Mouse (Mus musculus) left cerebral cortex, adult 2 months (tissue): ENCODE measurements around the gene Ddx39. TPM values are rescaled to one million over a fixed set of nuclear protein-coding genes. Genes with fewer than 3 reads are reported as not detected.
A peak's percentile ranks its signal among the peaks of the same experiment; 100 is the strongest.

Experiments
- DNase-seq, 2 experiments: peaks; one replicate each; pipeline ENCODE4 v3.0.0; 2021 to 2022; ENCODE audit warnings: low spot score in 2 of 2, mixed read lengths in 1 of 2; ENCODE audit errors: extremely low spot score in 1 of 2
- H3K27ac ChIP-seq: fragments of 200-600 bp; 2 replicates; pipeline ENCODE4 v1.8.1; 2022
- H3K4me3 ChIP-seq: fragments of 200-600 bp; 2 replicates; pipeline ENCODE4 v1.8.1; 2022
- CTCF ChIP-seq: fragments of 200-600 bp; IDR thresholded peaks from 2 replicates; pipeline ENCODE4 v1.8.1; 2022; ENCODE audit warnings: antibody characterized with exemption, mild to moderate bottlenecking, moderate library complexity
- intact Hi-C: fragments of 180-260 bp; cut with DNase I; formaldehyde crosslinking; loops from one replicate; pipeline ENCODE4 v1.15.1; 2025
- total RNA-seq, 2 experiments: library from RNA; stranded (reverse); gene quantifications; 2 replicates each; pipeline ENCODE4 v1.2.3; 2021

Ddx39 gene
- total RNA-seq, 2 experiments from 2014 or later = 19.9 to 20.2 TPM

- no peak for DNase-seq
- TF ChIP-seq CTCF = no peak
- intact Hi-C loops = no loop called here
- no peak overlapping the region for H3K4me3 ChIP-seq
- no peak overlapping the region for H3K27ac ChIP-seq
Observed at GRCm38 (mm10) chr8:83684517-83684916, 30.5 kb upstream of the Ddx39 start.

DNA sequence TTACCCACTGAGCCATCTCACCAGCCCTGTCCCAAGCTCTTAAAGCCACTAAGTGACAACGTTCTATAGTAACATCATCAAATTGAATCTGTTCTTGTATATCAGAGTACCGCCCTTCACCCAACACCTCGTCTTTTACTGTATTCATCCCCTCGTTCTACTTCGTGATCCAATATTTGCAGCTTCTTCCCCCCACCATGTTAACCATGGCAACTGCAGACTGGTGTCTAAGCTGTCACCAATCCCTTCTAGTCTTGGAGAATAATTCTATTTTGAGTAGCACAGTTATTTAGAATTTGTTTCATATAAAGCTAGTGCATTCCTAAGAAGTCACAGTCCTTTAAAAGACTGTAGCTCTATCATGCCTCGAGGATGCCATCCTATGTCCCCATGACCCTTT is 25.7 kb upstream of the Ddx39 start:
- TF ChIP-seq CTCF = no peak
- DNase-seq = no peak
- no peak overlapping the region for H3K4me3 ChIP-seq
- H3K27ac ChIP-seq = peak overlapping the region; percentile 59; the same call in 1 of the 2 replicates
- intact Hi-C loops = no loop called here

DNA sequence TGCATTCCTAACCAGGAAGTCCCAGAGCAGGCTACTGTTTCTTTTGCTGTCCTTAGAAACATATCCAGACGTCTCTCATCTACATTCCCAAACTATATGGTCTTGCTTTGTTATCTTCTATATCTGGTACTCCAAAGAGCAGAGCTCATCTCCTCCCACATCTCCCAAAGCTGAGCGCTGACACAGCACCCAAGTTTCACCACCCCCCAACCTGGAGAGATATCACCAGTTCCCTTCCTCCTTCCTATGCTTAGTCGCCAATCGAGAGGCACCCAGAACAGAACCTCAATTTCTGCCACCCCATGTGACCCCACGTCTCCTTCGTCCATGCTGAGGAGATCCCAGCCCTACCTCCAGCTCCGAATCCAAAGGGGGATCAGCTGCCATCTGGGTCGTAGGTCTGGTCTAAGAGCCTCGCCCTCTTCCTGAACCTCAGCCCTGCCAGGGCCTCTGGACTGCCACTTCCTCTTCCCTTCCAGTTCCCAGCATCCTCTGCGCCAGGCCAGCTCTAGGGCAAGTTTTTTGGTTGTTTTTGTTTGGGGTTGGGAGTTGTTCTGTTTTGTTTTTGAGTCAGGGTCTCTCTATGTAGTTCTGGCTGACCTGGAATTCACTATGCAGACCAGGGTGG is 21.3 kb upstream of the Ddx39 start:
- Histone ChIP-seq H3K4me3 (no peak overlapping the region), H3K27ac (peak overlapping the region; percentile 84)

GRCm38 (mm10) chr8:83694369-83695160 is 20.4 kb upstream of the Ddx39 start:
- intact Hi-C loops = no loop called here

More for the DNA sequence above, 21.3 kb upstream of the Ddx39 start:
- TF ChIP-seq CTCF = no peak
- no peak for DNase-seq
- intact Hi-C loops = no loop called here

GRCm38 (mm10) chr8:83695351-83696106 is 19.4 kb upstream of the Ddx39 start:
- Histone ChIP-seq H3K4me3 (no peak overlapping the region), H3K27ac (peak overlapping the region; percentile 50)
- DNase-seq = no peak
- intact Hi-C loops = no loop called here
- TF ChIP-seq CTCF = no peak

More at GRCm38 (mm10) chr8:83694369-83695160, 20.4 kb upstream of the Ddx39 start:
- Histone ChIP-seq H3K4me3 (no peak overlapping the region), H3K27ac (peak overlapping the region; percentile 84)
- no peak for TF ChIP-seq CTCF
- no peak for DNase-seq

DNA sequence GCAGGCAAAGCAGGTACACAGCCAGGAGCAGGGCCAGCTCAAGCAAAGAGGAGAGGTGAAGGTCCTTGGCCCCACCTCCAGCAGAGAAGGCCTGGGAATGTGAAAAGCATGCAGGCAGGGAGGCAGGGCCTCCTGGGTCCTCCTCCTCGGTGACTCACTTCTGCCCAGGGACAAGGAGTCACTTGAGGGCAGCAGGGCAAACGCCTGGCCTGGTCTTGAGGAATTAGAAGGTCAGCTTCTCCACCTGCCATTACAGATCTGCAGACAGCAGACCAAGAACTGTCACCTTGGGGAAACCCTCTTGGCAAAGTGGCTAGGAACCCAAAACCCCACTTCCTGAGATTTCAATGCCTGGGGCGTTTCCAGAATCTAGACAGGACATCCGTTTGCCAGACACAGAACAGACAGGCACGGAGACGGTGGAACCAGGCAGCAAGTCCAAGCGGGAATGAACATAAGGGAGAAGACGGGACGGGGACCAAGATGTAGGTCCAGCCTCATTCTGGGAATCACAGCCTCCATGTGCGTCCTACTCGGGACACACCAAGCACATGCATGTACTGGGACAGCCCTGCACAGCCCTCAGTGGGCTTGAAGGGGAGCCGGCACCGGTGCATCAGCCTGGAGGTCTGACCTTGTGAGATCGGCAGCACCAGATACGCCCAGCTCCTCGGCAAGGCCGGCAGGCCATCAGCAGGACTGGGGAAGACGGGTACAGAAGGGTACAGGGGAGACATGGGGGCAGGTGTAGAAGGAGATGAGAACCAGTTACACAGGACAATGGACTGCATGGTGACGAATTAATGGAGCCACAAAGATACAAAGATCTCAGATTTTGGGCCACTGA is 17.4 kb upstream of the Ddx39 start:
- no peak for TF ChIP-seq CTCF
- no peak for DNase-seq
- peak overlapping the region; percentile 97 for H3K27ac ChIP-seq
- intact Hi-C loops = loop anchor here (2.0 kb wide), 2 partner anchors 23 to 35 kb away; no protein-coding TSS in a partner anchor
- peak overlapping the region; percentile 97 for H3K4me3 ChIP-seq

GRCm38 (mm10) chr8:83698291-83698660 is 16.7 kb upstream of the Ddx39 start:
- DNase-seq = peak in 1 of 2 experiments; percentile 46
- intact Hi-C loops = loop anchor here (2.0 kb wide), 2 partner anchors 23 to 35 kb away; no protein-coding TSS in a partner anchor
- H3K4me3 ChIP-seq = peak overlapping the region; percentile 97

GRCm38 (mm10) chr8:83698661-83699453 is 16.1 kb upstream of the Ddx39 start, which contains the start of gene Pkn1:
Gene Pkn1, minus strand, starts transcription at chr8:83699179.
- intact Hi-C loops = loop anchor here (2.0 kb wide), 2 partner anchors 24 to 36 kb away; no protein-coding TSS in a partner anchor
- TF ChIP-seq CTCF = no peak; the same call in 1 of the 2 replicates
- peak; percentile 66 to 69 for DNase-seq
- H3K27ac ChIP-seq = peak within 1 kb of the TSS; percentile 97
- H3K4me3 ChIP-seq = peak within 1 kb of the TSS; percentile 97

More at GRCm38 (mm10) chr8:83698291-83698660, 16.7 kb upstream of the Ddx39 start:
- TF ChIP-seq CTCF = no peak
- H3K27ac ChIP-seq = peak overlapping the region; percentile 97

DNA sequence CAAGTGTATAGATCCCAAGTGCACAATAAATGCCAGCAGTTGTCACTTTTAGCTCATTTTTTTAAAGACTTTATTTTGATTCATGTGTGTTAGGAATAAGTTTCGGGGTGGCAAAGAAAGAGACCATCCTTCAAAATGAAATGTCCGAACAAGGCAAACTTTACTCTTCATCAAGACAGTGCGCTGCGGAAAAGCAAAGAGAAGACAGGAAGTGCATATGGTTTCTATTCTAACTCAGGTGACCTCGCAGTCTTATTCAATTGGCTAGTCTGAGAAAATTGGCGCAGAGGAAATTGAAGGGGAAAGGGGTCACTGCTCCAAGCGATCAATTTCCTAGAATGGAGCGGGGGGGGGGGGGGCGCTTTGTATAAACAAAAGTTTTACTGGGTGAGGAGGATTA is 15.4 kb upstream of the Ddx39 start:
- Histone ChIP-seq H3K27ac (peak overlapping the region; percentile 97), H3K4me3 (peak overlapping the region; percentile 97)
- no peak for TF ChIP-seq CTCF
- DNase-seq = no peak
- intact Hi-C loops = loop anchor here (2.0 kb wide), 2 partner anchors 25 to 37 kb away; no protein-coding TSS in a partner anchor

DNA sequence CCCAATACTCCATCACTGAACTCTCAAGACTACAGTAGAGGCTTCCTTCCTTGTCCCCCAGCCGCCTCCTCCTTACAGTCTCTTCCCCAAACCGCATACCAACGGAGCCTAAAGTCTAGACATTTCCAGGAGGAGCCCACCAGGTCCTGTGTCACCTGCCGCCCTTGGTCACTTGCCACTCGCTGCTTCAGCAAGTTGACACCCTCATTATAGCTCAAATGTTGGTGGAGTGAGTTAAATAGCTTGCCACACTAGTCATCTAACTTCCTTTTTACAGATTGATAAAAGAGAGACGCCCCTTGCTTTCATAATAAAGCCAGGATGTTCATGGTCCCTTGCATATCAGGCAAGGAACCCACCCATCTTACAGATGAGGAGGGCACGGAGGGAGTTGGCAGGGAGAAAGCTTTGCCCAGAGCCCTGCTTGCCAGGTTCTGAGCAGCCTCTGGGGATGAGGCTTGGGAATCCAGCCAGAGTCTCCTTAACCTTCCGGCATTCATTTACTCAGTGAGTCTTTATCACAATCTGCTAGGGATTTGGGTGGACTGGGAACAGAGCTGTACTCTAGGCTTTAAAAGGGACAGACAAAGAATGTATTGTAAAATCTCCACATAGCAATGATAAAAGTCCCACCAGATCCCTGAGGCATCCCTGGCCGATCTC is 14.4 kb upstream of the Ddx39 start:
- H3K4me3 ChIP-seq = no peak overlapping the region
- H3K27ac ChIP-seq = no peak overlapping the region
- no peak for DNase-seq
- intact Hi-C loops = no loop called here
- TF ChIP-seq CTCF = no peak
